12 mouse cellular contexts compared by ENCODE assay signal in genomic region chr8:120342847-120343548, GRCm38 (mm10).
DNase-seq lines count a peak whose midpoint lies in the region; ATAC-seq lines count a peak whose summit lies in the region.
"Had no signal": no experiment of that assay in that cellular context is flagged by ENCODE, and none has a peak within 500 bp of the region (broad histone marks: within the 10 kb centered on the region; RNA-seq: fewer than 3 reads in every experiment).

No protein-coding gene starts in this region.

- no peak overlapping the region for H3K4me2 ChIP-seq in heart, embryonic 16.5 days (ENCODE audit: low read depth, low read length)
- H3K4me2 ChIP-seq in heart, embryonic 11.5 days = no peak overlapping the region

- H3K27ac ChIP-seq in heart, embryonic 16.5 days (ENCODE audit: low read length) = peak overlapping the region; percentile 9; the same call in 1 of the 2 replicates
- H3K27ac ChIP-seq in heart, embryonic 11.5 days (ENCODE audit: low read depth, low read length) = no peak overlapping the region

- no peak overlapping the region for H3K4me3 ChIP-seq in heart, embryonic 16.5 days (ENCODE audit: low read length)
- no peak overlapping the region for H3K4me3 ChIP-seq in heart, embryonic 11.5 days (ENCODE audit: low read depth, low read length)

- no peaks in the 10 kb centered on the region for H3K36me3 ChIP-seq in heart, embryonic 16.5 days (ENCODE audit: control insufficient read depth, insufficient read depth)
- no peaks in the 10 kb centered on the region for H3K36me3 ChIP-seq in heart, embryonic 11.5 days (ENCODE audit: control insufficient read depth, insufficient read depth, low read length)

- ATAC-seq in heart, embryonic 16.5 days (replicated peaks; ENCODE audit: extremely low read depth, insufficient read depth, low FRiP score) = no peak
- ATAC-seq in heart, embryonic 11.5 days (replicated peaks; ENCODE audit: insufficient number of reproducible peaks, low FRiP score, low TSS enrichment) = no peak
- ATAC-seq: Patski had no signal

- 49% methylated on average over 7 of the region's 7 CpGs for WGBS in heart, embryonic 16.5 days
- WGBS in heart, embryonic 11.5 days (ENCODE audit: insufficient replicate concordance) = 74% methylated on average over 7 of the region's 7 CpGs

- H3K9ac ChIP-seq in heart, embryonic 16.5 days (ENCODE audit: low read length) = peak overlapping the region; percentile 10; the same call in 1 of the 2 replicates
- H3K9ac ChIP-seq in heart, embryonic 11.5 days (ENCODE audit: low read depth, low read length) = no peak overlapping the region

- H3K9me3 ChIP-seq in heart, embryonic 16.5 days (replicated peaks; ENCODE audit: control insufficient read depth, low read length) = no peaks in the 10 kb centered on the region
- H3K9me3 ChIP-seq in heart, embryonic 11.5 days (replicated peaks; ENCODE audit: control insufficient read depth, low read length) = no peaks in the 10 kb centered on the region; the same call in 1 of the 2 replicates

- no peaks in the 10 kb centered on the region for H3K27me3 ChIP-seq in heart, embryonic 16.5 days (ENCODE audit: control insufficient read depth, insufficient read depth, low read length)
- no peaks in the 10 kb centered on the region for H3K27me3 ChIP-seq in heart, embryonic 11.5 days (ENCODE audit: control insufficient read depth, insufficient read depth, low read length)
- H3K27me3 ChIP-seq: Patski had no signal

- peaks cover 34% of the 10 kb centered on the region for H3K4me1 ChIP-seq in heart, embryonic 16.5 days (ENCODE audit: control insufficient read depth, insufficient read depth, low read length)
- peaks cover 41% of the 10 kb centered on the region for H3K4me1 ChIP-seq in heart, embryonic 11.5 days (ENCODE audit: control insufficient read depth, insufficient read depth, low read length)

- peak; percentile 43 for DNase-seq in right cerebral cortex, postnatal 4 days
- DNase-seq in right cerebral cortex, adult 2 months (ENCODE audit: low spot score in 2 of 2) = no peak
- peak; percentile 51 for DNase-seq in lung, postnatal 14 days
- no peak for DNase-seq in cerebellum, postnatal 4 days (ENCODE audit: low spot score in 2 of 2)
- DNase-seq in cerebellum, adult 11-12 months = no peak
- no peak for DNase-seq in adrenal gland, postnatal 4 days (ENCODE audit: low spot score in 2 of 2)
- DNase-seq: cerebellum, postnatal 36 days; heart, adult 18-20 months; kidney, adult 2 months had no signal

Comparison
In these comparisons a context has a peak if more than half of its experiments do, and no peak if none do; other contexts are left out.
1. DNase-seq: peak in right cerebral cortex, postnatal 4 days (single experiment) and lung, postnatal 14 days (single experiment); none in right cerebral cortex, adult 2 months (0 of 2), cerebellum, postnatal 4 days (0 of 2), cerebellum, adult 11-12 months (single experiment) and adrenal gland, postnatal 4 days (0 of 2).